Mouse (Mus musculus) forebrain, embryonic 11.5 days (tissue): ENCODE measurements around the gene Ppp1r18. TPM values are rescaled to one million over a fixed set of nuclear protein-coding genes. Genes with fewer than 3 reads are reported as not detected.
A peak's percentile ranks its signal among the peaks of the same experiment; 100 is the strongest.

Experiments
- ATAC-seq: fragments of 200-750 bp; cut with Nextera tagmentation; replicated peaks from 2 replicates; pipeline ENCODE4 v1.8.0; 2017; ENCODE audit warnings: moderate TSS enrichment; ENCODE audit not compliant: low FRiP score
- DNase-seq: peaks from one replicate; pipeline ENCODE4 v3.0.0-alpha.2; 2017; ENCODE audit warnings: low spot score
- H3K27ac ChIP-seq: fragments of 300-500 bp; sonication (generic); 2 replicates; pipeline ENCODE4 v1.5.1; 2014; ENCODE audit warnings: low read depth, low read length
- H3K27me3 ChIP-seq: fragments of 300-500 bp; sonication (generic); 2 replicates; pipeline ENCODE4 v1.6.1; 2014; ENCODE audit warnings: mild to moderate bottlenecking, low read length, mixed read lengths; ENCODE audit not compliant: control insufficient read depth, insufficient read depth
- H3K36me3 ChIP-seq: fragments of 300-500 bp; sonication (generic); 2 replicates; pipeline ENCODE4 v1.6.1; 2014; ENCODE audit warnings: mild to moderate bottlenecking, low read length, moderate library complexity, mixed read lengths; ENCODE audit not compliant: control insufficient read depth, insufficient read depth
- H3K4me1 ChIP-seq: fragments of 300-500 bp; sonication (generic); replicated peaks from 2 replicates; pipeline ENCODE4 v1.6.1; 2014; ENCODE audit warnings: low read length, mixed read lengths; ENCODE audit not compliant: control insufficient read depth, insufficient read depth
- H3K4me2 ChIP-seq: fragments of 300-500 bp; sonication (generic); 2 replicates; pipeline ENCODE4 v1.6.1; 2014; ENCODE audit warnings: low read depth, mild to moderate bottlenecking, low read length, moderate library complexity, mixed read lengths; ENCODE audit not compliant: severe bottlenecking
- H3K4me3 ChIP-seq: fragments of 300-500 bp; sonication (generic); 2 replicates; pipeline ENCODE4 v1.5.1; 2014; ENCODE audit warnings: low read depth, low read length
- H3K9ac ChIP-seq: fragments of 300-500 bp; sonication (generic); 2 replicates; pipeline ENCODE4 v1.6.1; 2014; ENCODE audit warnings: low read length
- H3K9me3 ChIP-seq: fragments of 300-500 bp; sonication (generic); 2 replicates; pipeline ENCODE4 v1.6.1; 2016; ENCODE audit warnings: low read length, mixed read lengths; ENCODE audit not compliant: control insufficient read depth
- WGBS: fragments of 180-500 bp; shearing (Covaris S2); extraction: QIAGEN DNeasy Blood & Tissue Kit; methylation state at CpG from one replicate; pipeline ENCODE4 v1.1.7; 2014; 5-methylcytosine and 5-hydroxymethylcytosine counted together
- polyA plus RNA-seq: library from polyadenylated mRNA; unstranded; fragments of >200 nt; fragmentation: Nextera tagmentation; extraction: Ambion mirVana; gene quantifications from 2 replicates; pipeline ENCODE4 v1.2.1, GENCODE M21; 2014

Gene Ppp1r18
- polyA plus RNA-seq, 1 experiment from 2014 or later, result 25.1 TPM

- H3K9ac ChIP-seq, result no peak overlapping the region
- no peak for ATAC-seq
- whole genome bisulfite sequencing, result 60% methylated on average over 14 of the region's 14 CpGs
Observed at GRCm38 (mm10) chr17:35840561-35840960, 24.8 kb upstream of the Ppp1r18 start.

GRCm38 (mm10) chr17:35841076-35841950, 24.1 kb upstream of the Ppp1r18 start, which contains the start of gene Mdc1:
Gene Mdc1, plus strand, starts transcription at chr17:35841515.
- DNase-seq, result peak; percentile 99
- Histone ChIP-seq H3K36me3 (peaks cover 10% of the 10 kb centered on the region; the same call in 1 of the 2 replicates), H3K4me2 (peak within 1 kb of the TSS; percentile 48), H3K9ac (peak within 1 kb of the TSS; percentile 76), H3K9me3 (no peaks in the 10 kb centered on the region), H3K4me1 (peaks cover 5% of the 10 kb centered on the region), H3K4me3 (peak within 1 kb of the TSS; percentile 42), H3K27ac (peak within 1 kb of the TSS; percentile 79), H3K27me3 (no peaks in the 10 kb centered on the region)
- WGBS, result under 1% methylated on average over 59 of the region's 59 CpGs
- ATAC-seq, result peak; percentile 89

More at GRCm38 (mm10) chr17:35840561-35840960, 24.8 kb upstream of the Ppp1r18 start:
- H3K36me3 ChIP-seq, result peaks cover 11% of the 10 kb centered on the region; the same call in 1 of the 2 replicates
- H3K4me3 ChIP-seq, result peak overlapping the region; percentile 42
- no peaks in the 10 kb centered on the region for H3K9me3 ChIP-seq
- DNase-seq, result no peak
- no peaks in the 10 kb centered on the region for H3K27me3 ChIP-seq
- peaks cover 10% of the 10 kb centered on the region for H3K4me1 ChIP-seq
- H3K4me2 ChIP-seq, result peak overlapping the region; percentile 41; the same call in 1 of the 2 replicates
- H3K27ac ChIP-seq, result peak overlapping the region; percentile 57; the same call in 1 of the 2 replicates

GRCm38 (mm10) chr17:35842006-35842405, 23.4 kb upstream of the Ppp1r18 start:
- Histone ChIP-seq H3K27ac (peak overlapping the region; percentile 79), H3K4me3 (peak overlapping the region; percentile 42), H3K9ac (peak overlapping the region; percentile 76), H3K4me1 (peaks cover 5% of the 10 kb centered on the region), H3K27me3 (no peaks in the 10 kb centered on the region), H3K4me2 (peak overlapping the region; percentile 48), H3K9me3 (no peaks in the 10 kb centered on the region), H3K36me3 (peaks cover 7% of the 10 kb centered on the region; the same call in 1 of the 2 replicates)
- ATAC-seq (no peak), DNase-seq (no peak)
- 23% methylated on average over 11 of the region's 11 CpGs for WGBS

GRCm38 (mm10) chr17:35843514-35843913, 21.9 kb upstream of the Ppp1r18 start:
- Histone ChIP-seq H3K4me3 (no peak overlapping the region), H3K27me3 (no peaks in the 10 kb centered on the region), H3K9ac (no peak overlapping the region), H3K4me1 (peaks cover 5% of the 10 kb centered on the region), H3K27ac (no peak overlapping the region), H3K4me2 (no peak overlapping the region), H3K9me3 (no peaks in the 10 kb centered on the region), H3K36me3 (peaks cover 16% of the 10 kb centered on the region; the same call in 1 of the 2 replicates)
- ATAC-seq, result no peak
- 95% methylated on average over 3 of the region's 3 CpGs for WGBS
- DNase-seq, result no peak

- H3K27me3 ChIP-seq, result no peaks in the 10 kb centered on the region
- no peak for DNase-seq
- no peak overlapping the region for H3K27ac ChIP-seq
- peaks cover 27% of the 10 kb centered on the region; the same call in 1 of the 2 replicates for H3K36me3 ChIP-seq
- H3K9me3 ChIP-seq, result no peaks in the 10 kb centered on the region
- H3K4me2 ChIP-seq, result no peak overlapping the region
- H3K9ac ChIP-seq, result no peak overlapping the region
- 77% methylated on average over 1 of the region's 1 CpGs for WGBS
- H3K4me1 ChIP-seq, result no peaks in the 10 kb centered on the region
- ATAC-seq, result no peak
- no peak overlapping the region for H3K4me3 ChIP-seq
Observed at GRCm38 (mm10) chr17:35848112-35848511, 17.3 kb upstream of the Ppp1r18 start.

GRCm38 (mm10) chr17:35850974-35851373, 14.4 kb upstream of the Ppp1r18 start:
- no peaks in the 10 kb centered on the region for H3K9me3 ChIP-seq
- 90% methylated on average over 3 of the region's 3 CpGs for WGBS
- no peak overlapping the region for H3K4me3 ChIP-seq
- DNase-seq, result no peak
- H3K4me2 ChIP-seq, result no peak overlapping the region
- ATAC-seq, result no peak
- no peak overlapping the region for H3K27ac ChIP-seq
- H3K27me3 ChIP-seq, result no peaks in the 10 kb centered on the region
- no peaks in the 10 kb centered on the region for H3K4me1 ChIP-seq
- H3K9ac ChIP-seq, result no peak overlapping the region
- peaks cover 20% of the 10 kb centered on the region for H3K36me3 ChIP-seq

GRCm38 (mm10) chr17:35859371-35859770, 6.0 kb upstream of the Ppp1r18 start:
- ATAC-seq (no peak), DNase-seq (no peak)
- H3K27me3 ChIP-seq, result no peaks in the 10 kb centered on the region
- H3K27ac ChIP-seq, result no peak overlapping the region
- H3K36me3 ChIP-seq, result no peaks in the 10 kb centered on the region; the same call in 1 of the 2 replicates
- H3K4me3 ChIP-seq, result no peak overlapping the region
- H3K4me2 ChIP-seq, result no peak overlapping the region
- no peaks in the 10 kb centered on the region for H3K9me3 ChIP-seq
- 0 out of 2 replicates have a peak, but pooled peaks cover 5% of the 10 kb centered on the region for H3K4me1 ChIP-seq
- H3K9ac ChIP-seq, result no peak overlapping the region
- 82% methylated on average over 1 of the region's 1 CpGs for WGBS

GRCm38 (mm10) chr17:35859835-35860234, 5.6 kb upstream of the Ppp1r18 start:
- no peaks in the 10 kb centered on the region; the same call in 1 of the 2 replicates for H3K36me3 ChIP-seq
- ATAC-seq, result no peak
- H3K27ac ChIP-seq, result no peak overlapping the region
- H3K27me3 ChIP-seq, result no peaks in the 10 kb centered on the region
- H3K9ac ChIP-seq, result no peak overlapping the region; the same call in 1 of the 2 replicates
- H3K9me3 ChIP-seq, result no peaks in the 10 kb centered on the region
- WGBS, result 75% methylated on average over 2 of the region's 2 CpGs
- DNase-seq, result no peak
- H3K4me1 ChIP-seq, result peaks cover 6% of the 10 kb centered on the region; the same call in 1 of the 2 replicates
- no peak overlapping the region for H3K4me2 ChIP-seq
- H3K4me3 ChIP-seq, result no peak overlapping the region
